Mouse (Mus musculus): ENCODE data around the gene Rgs17. TPM values are rescaled to one million over a fixed set of nuclear protein-coding genes. Genes with fewer than 3 reads are reported as not detected.

Rgs17 gene
- polyA plus RNA-seq, 1 experiment from 2014 or later = 1.4 TPM

DNA sequence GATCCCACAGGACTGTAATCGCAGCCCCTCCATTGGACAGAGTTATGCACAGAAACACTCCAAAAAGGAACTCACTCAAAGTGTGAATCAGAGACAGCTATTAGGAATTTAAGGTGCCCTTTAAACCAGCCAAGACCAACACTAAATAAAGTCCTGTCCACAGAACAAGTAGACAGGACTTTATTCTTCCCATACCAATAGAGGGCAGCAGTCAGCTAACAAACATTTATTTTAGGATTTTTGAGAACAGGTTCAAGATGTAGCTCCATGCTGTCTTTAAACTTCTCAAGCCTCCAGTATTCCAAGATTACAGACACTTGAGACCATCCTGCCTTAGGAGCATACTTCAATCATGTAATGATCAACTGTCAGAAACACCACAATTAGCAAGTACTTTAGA, 121.7 kb downstream of the Rgs17 start:
- H3K9me3 ChIP-seq (replicated peaks) = no peaks in the 10 kb centered on the region
- 98% methylated on average over 1 of the region's 1 CpGs for WGBS
- no peak overlapping the region for H3K4me3 ChIP-seq (replicated peaks)
- no peak for ATAC-seq (replicated peaks; ENCODE audit: low FRiP score)
- no peak overlapping the region for H3K4me2 ChIP-seq
- no peak overlapping the region for H3K27ac ChIP-seq
- H3K36me3 ChIP-seq = peaks cover 50% of the 10 kb centered on the region
- H3K27me3 ChIP-seq = no peaks in the 10 kb centered on the region
- H3K9ac ChIP-seq = no peak overlapping the region
- peaks cover 25% of the 10 kb centered on the region for H3K4me1 ChIP-seq

DNA sequence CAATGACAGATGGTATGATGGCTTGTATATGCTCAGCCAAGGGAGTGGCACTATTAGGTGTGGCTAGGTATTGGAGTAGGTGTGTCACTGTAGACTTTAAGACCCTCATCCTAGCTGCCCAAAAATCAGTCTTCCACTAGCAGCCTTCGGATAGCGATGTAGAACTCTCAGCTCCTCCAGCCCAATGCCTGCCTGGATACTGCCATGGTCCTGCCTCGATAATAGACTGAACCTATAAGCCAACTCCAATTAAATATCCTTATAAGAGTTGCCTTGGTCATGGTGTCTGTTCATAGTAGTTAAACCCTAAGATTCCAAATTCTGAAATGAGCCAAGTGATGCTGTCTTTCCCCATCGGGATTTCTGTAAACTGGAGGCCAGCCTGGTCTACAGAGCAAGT, 124.1 kb downstream of the Rgs17 start:
- ATAC-seq (replicated peaks; ENCODE audit: low FRiP score) = no peak
- Histone ChIP-seq H3K27ac (no peak overlapping the region), H3K4me3 (replicated peaks) (no peak overlapping the region), H3K9me3 (replicated peaks) (no peaks in the 10 kb centered on the region), H3K36me3 (peaks cover 50% of the 10 kb centered on the region), H3K9ac (no peak overlapping the region), H3K4me1 (peaks cover 15% of the 10 kb centered on the region), H3K4me2 (no peak overlapping the region), H3K27me3 (no peaks in the 10 kb centered on the region)
- 85% methylated on average over 4 of the region's 4 CpGs for WGBS

DNA sequence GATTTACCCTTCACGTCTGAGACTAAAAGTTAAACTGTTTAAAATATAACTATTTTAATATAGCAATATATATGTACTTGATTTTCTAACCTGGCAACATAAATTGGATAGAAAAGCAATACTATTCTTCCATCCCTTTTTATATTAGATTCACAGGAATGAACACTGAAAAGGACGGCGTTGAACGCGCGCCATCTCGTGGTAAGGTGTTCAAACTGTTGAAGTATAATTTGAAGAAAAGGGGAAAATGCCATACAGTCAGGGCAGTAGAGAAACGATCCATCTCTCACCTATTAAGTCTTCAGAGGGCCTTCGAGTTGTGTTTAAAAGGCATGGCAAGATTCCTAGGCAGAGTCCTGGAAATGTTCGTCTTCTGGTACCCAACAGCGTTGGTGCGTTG, 131.5 kb downstream of the Rgs17 start:
- no peaks in the 10 kb centered on the region for H3K9me3 ChIP-seq (replicated peaks)
- no peak for ATAC-seq (replicated peaks; ENCODE audit: low FRiP score)
- WGBS = 20% methylated on average over 12 of the region's 12 CpGs
- no peak overlapping the region for H3K9ac ChIP-seq
- H3K4me2 ChIP-seq = no peak overlapping the region
- H3K27me3 ChIP-seq = no peaks in the 10 kb centered on the region
- no peak overlapping the region for H3K27ac ChIP-seq
- no peaks in the 10 kb centered on the region for H3K4me1 ChIP-seq
- no peak overlapping the region for H3K4me3 ChIP-seq (replicated peaks)
- no peaks in the 10 kb centered on the region for H3K36me3 ChIP-seq

DNA sequence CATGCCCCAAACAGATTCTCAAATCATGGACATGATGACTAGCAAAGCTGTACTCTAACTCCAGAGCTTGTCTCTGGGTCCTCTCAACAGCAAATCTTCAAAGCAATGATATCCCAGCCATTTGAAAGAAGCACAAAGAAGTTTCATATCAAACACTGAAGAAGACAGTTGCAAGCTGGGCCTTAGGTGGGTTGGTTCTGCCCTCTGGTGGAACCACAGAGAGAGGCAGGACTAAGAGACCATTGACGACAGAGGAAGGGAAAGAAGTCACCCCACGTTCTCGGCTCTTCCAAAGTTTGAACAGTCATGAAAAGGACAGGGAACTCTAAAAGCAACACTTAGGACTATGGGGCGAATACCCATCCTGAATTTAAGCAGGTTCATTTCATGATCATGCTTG, 135.3 kb downstream of the Rgs17 start:
- Histone ChIP-seq H3K36me3 (no peaks in the 10 kb centered on the region), H3K4me2 (no peak overlapping the region), H3K4me3 (replicated peaks) (no peak overlapping the region), H3K27me3 (no peaks in the 10 kb centered on the region), H3K9ac (no peak overlapping the region), H3K27ac (no peak overlapping the region), H3K4me1 (no peaks in the 10 kb centered on the region), H3K9me3 (replicated peaks) (no peaks in the 10 kb centered on the region)
- ATAC-seq (replicated peaks; ENCODE audit: low FRiP score) = no peak
- WGBS = 19% methylated on average over 4 of the region's 4 CpGs

Other genes with a start within 250 kb of the Rgs17 start
- gene Fbxo5, start 116.8 kb downstream of the Rgs17 start, polyA plus RNA-seq (2015; fragmentation: Nextera tagmentation; extraction: Ambion mirVana) = 75.5 and 79.6 TPM in 2 replicates
- gene Mtrf1l, start 98.5 kb downstream of the Rgs17 start, polyA plus RNA-seq (2015; fragmentation: Nextera tagmentation; extraction: Ambion mirVana) = 14.5 and 15.3 TPM in 2 replicates

Data from kidney, embryonic 15.5 days (tissue).